Mouse (Mus musculus): ENCODE data around the gene Ndufs2. TPM values are rescaled to one million over a fixed set of nuclear protein-coding genes. Genes with fewer than 3 reads are reported as not detected.

Gene Ndufs2
- polyA plus RNA-seq (2012; rRNA removed), result 145 and 146 TPM in 2 replicates

- DNase-seq (ENCODE audit: low read depth), result no peak
Observed at GRCm38 (mm10) chr1:171250680-171251593, at the start of gene Ndufs2. Gene Ndufs2 (minus strand): TSS chr1:171251388.

DNA sequence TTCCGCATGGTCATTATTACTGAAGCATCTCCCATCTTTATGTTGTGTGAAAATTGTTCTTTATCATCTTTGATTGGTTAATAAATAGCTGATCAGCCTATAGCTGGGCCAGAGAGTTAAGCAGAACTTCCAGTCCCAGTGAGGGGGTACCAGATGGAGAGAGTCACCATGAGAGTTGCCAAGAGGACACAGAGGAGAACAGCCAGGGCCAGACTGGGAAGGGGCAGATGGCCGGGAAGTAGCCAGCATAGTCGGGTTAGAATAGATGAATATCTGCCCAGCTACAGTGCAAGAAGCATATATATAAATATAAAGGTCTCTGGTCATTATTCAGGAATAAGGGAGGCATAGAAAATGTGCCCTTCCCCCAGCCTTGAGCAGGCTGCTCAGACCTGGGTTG is 47.0 kb upstream of the Ndufs2 start:
- no peak for DNase-seq (ENCODE audit: low read depth)

DNA sequence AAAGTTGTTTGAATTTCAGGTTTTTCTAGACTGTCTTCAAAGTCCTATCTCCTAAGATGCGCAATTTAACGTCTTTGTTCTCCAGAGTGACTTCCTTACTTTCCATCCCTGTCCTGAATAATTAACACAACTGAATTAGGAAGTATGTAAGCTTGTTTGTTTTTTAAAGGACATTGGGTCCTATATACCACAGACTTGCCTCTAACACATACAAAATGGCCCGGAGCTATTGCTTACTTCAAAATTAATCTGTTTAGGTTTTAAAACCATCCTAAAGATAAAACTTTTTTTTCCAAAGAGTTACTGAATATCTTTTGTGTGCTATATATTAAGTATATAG is 43.8 kb upstream of the Ndufs2 start:
- DNase-seq (ENCODE audit: low read depth), result no peak

DNA sequence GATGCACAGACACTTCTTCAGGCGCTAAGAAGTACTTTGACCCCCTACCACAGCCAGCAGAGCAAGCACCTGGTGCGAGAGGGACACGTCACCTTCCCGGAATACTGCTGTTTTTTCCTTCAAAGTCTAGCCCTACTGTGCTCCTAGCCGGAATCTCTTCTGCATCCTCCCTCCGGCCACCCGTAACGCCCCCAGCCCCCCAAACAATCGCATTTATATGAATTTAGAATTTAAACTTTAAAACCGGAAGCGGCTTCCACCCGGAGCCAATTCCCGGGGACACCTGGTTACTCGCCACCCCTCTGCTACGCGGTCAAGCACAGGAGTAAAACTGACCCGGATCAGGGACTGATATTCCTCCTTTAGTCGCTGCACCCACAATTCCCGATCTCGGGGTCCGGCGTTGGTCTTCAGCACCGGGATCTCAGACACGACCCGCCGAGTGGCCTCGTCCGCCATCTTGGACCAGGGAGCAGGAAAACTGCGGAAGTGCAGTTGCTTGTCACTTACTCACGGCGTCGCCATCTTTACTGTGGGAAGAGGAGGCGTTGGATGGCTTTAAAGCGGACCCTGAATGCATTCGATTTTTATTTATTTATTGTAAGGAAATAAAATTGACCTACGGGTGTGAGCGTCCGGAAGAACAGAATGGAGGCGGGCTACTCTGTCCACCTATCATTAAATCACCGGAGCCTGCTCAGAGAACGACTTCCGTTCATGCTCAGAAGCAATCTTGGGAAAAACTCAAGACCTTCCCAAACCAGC is 43.3 kb upstream of the Ndufs2 start, which contains the start of gene Ufc1:
Gene Ufc1 (minus strand): TSS at position 727 of the 765 bp plus-strand sequence.
- DNase-seq (ENCODE audit: low read depth), result no peak

GRCm38 (mm10) chr1:171293906-171294297 is 42.7 kb upstream of the Ndufs2 start:
- no peak for DNase-seq (ENCODE audit: low read depth)

DNA sequence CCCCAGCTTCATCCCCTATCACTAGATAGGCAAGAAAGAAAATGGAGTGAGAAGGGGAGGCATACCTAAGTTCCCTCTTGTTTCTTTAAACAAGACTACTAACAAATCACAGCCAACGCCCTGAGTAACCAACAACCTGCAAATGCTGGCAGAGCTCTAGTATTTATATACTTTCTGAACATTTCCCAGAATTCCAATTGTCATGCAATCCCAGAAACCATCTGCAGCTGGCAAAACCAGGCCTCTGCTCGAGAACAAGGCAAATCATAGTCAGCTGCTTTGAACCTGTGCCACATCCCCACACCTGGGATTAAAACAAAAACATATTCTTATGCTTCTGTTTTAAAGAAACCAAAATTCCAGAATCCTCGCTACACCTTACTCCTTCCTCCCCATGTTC is 42.2 kb upstream of the Ndufs2 start:
- DNase-seq (ENCODE audit: low read depth), result no peak

DNA sequence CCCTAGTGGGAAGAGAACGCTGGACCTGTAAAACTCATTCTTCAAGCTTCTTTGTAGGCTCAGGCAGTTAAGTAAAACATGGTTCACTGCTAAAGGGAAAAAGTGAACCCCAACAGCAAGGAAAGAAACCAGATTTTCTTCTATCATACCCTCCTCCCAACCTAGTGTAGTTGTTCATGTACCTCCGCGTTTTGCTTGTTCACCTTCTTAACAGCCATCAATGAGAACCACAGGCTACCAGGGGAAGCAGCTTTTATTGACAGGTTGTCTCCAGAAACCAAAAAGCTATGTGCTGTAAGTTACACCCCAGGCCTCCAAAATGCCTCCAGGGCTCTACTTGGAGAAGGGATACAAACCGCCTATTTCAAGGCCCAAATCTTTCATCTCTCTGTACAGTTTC is 37.1 kb upstream of the Ndufs2 start:
- DNase-seq (ENCODE audit: low read depth), result no peak

DNA sequence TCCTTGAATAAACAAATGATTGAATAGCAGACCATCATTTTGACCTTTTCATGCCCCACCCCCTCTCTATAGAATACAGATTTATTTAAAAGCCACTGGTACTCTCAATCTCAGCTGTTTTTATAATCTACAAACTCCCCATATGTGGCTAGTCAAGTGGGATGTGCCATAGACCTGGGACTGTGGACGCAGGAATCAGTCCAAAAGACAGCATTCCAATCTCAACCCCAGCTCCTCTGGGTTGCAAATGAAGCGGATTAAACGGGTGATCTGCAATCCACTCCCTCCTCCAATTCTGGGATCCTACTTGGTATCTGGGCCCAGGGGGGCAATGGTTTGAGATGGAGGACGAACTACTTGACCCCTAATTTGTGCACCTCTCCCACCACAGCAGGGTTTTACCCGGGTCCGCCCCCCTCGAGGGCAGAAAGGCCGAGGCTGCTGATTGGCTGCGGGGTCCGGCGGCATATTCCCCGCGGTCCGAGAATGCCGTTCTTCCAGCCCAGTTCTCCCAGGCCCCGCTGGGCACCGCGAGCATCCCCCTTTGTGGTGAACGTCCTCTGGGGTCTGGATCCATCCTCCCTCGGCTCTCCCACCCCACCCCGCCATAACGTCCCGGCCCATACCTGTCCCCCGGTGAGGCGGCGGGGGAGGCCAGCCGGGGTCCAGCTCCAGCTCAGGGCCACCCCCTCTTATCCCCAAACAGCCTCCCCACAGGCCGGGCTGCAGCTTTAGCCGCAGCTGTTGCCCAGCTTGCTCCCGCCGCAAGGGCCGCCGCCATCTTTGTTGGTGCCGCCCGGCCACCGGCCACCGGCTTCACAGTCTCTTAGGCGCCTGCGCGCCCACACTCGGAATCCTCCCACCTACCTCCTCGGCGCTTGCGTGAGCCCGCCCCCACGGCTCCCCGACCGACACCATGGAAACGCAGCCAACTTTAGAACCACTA is 36.2 kb upstream of the Ndufs2 start, which contains the start of gene Usp21:
Gene Usp21 (minus strand): TSS at position 856 of the 946 bp plus-strand sequence.
- DNase-seq (ENCODE audit: low read depth), result no peak

GRCm38 (mm10) chr1:171286517-171286916 is 35.3 kb upstream of the Ndufs2 start:
- no peak for DNase-seq (ENCODE audit: low read depth)

GRCm38 (mm10) chr1:171285096-171285892 is 34.1 kb upstream of the Ndufs2 start:
- DNase-seq (ENCODE audit: low read depth), result no peak

GRCm38 (mm10) chr1:171284491-171284890 is 33.3 kb upstream of the Ndufs2 start:
- DNase-seq (ENCODE audit: low read depth), result no peak

DNA sequence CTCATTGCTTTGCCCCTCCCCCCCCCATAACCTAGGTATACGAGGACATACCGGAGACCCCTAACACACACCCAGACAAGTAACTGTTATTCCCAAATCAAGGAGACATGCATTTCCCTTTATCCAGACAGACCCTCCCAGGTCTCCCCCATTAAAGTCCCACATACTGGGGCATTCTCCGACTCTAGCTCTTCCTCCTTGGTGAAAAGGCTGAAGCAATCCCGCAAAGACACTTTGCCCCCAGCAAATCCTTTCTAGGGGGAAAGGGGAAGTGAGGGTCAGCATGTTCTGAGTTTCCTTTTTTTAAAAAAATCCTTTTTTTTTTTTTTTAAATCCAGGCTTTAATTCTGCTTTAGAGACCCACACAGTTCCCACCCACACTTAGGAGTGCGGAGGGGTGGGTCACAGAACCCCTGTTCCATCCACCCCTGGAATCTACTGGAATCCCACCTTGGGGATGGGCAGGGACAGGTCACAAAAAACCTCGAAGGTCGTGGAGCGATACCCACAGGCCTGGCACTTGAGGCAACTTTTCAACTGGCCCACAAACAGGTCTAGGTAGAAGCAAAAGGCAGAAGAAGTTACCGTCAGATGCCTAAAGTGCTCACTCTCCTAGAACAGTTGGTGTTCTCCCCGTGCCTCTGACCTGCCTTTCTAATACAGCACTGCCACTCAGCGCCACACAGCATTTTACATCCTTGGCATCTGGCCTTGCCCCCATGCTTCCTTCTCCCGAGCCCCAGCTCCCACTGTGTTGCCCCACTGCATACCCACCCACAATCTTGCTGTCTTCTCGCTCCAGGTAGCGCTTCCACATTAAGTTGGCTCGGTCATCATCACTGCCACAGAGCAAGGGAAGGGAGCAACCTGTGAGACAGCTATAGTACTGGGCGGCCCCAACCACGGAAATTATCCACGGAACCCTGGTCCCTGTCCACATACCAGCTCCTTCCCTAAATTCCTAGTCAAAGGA is 32.3 kb upstream of the Ndufs2 start:
- DNase-seq (ENCODE audit: low read depth), result no peak

DNA sequence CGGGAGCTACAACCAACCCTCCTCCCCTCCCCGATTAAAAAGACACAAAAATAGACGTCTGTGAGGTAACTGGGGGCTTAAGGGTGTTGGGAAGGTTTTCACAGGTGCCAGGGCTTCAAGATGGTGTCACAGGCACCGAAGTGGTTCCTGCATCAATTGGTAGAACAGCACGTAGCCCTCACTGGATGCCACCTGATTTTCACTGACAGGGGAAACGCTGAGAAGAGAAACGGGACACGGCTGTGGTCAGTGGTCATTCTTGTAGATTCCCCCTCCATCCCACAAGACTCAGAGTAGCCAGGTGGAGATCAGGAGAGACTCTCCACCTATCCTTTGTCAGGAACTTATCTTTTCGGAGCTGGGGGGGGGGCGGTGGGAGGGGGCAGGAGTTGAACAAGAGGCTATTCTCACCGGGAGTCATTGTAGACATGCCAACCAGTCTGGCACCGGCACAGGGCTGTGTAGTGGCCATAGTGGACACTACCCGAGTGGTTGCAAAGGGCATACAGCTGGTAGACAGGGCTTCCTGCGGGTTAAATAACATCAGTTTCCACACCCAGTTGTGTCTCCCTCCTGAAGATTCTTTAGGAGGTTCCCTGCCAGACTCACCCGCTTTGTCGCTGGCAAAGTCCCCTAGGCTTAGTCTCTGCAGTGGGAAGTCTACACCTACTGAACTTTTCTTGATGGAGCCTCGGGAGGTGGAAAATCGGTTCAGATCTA is 31.1 kb upstream of the Ndufs2 start:
- no peak for DNase-seq (ENCODE audit: low read depth)

DNA sequence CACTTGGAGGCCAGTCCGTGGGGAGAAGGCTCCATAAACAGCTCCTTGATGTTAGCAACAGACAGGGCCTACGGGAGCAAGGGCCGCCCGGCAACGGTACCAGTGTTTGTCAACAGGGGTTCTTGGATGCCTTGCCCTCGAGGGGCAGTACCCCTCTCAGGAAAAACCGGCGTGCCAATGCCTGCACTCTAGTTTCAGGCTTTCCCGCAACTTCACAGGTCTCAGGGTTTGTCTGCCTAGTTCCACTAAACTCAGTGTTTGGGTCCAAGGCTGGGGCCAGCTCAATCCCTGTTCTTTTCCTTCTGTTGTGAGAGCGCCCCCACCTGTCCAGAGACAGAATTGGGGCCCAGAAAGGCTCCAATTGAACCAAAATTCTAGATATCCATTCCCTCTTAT is 30.3 kb upstream of the Ndufs2 start:
- DNase-seq (ENCODE audit: low read depth), result no peak

GRCm38 (mm10) chr1:171280916-171281527 is 29.8 kb upstream of the Ndufs2 start, which contains the start of gene Ppox:
Gene Ppox (minus strand): TSS chr1:171281186.
- DNase-seq (ENCODE audit: low read depth), result peak; percentile 97

DNA sequence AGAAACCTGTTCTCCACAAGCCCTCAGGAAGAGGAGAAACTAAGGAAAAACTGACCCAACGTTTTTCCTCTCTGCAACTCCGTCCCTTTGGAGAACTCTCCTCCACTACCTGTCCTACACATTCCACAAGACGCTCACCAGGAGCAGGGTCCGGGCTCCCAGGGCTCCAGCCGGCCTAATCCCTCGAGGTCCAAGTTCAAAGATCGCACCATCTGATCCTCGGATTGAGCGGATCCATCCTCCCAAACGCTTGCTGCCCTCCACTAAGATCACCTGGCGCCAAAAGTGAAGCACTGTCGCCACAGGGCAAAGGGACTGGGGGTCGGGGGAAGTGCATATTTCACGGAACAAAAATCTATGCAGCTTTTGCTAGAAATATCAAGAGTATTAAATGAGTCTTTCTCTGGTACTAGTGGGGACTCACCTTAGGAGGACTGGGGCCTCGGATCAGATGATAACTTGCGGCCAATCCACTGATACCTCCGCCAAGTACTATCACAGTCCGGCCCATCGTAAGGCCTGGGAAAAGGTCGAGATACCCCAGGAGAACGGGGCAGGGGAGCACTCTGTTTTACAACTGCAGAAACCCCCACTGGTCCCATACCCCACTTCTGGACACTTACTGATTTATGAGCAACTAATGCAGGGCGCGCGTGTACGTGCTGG is 29.2 kb upstream of the Ndufs2 start:
- no peak for DNase-seq (ENCODE audit: low read depth)

GRCm38 (mm10) chr1:171279721-171280120 is 28.5 kb upstream of the Ndufs2 start:
- no peak for DNase-seq (ENCODE audit: low read depth)
